Mouse (Mus musculus): Measurements from ENCODE around the gene Dnase1l3. TPM values are rescaled to one million over a fixed set of nuclear protein-coding genes. Genes with fewer than 3 reads are reported as not detected.

The Dnase1l3 gene
- polyA plus RNA-seq, 1 experiment from 2014 or later: 0.10 TPM

DNA sequence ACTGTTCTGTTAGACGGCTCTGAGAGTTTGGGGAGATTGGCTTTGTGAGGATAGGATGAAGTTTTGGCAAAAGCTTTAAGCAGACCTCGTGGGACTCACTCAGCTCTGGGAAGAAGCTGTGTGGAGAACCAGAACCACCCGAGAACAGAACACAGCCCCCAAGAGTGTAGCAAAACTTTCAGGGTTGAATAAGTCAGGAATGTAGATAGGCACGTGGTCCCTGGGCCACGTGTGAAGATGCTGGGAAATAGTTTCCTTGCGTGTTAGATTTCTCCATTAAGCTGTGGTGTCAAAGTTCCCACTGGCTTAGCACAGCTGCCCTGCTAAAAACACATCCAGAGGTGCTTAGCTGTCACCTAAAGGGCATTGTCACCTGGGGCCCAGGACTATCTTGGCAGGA, 2.2 kb downstream of the Dnase1l3 start:
- Histone ChIP-seq H3K4me3 (replicated peaks; ENCODE audit: low read length) (no peak overlapping the region), H3K9me3 (ENCODE audit: control insufficient read depth, low read length) (no peaks in the 10 kb centered on the region), H3K9ac (replicated peaks; ENCODE audit: low read depth, low read length) (no peak overlapping the region), H3K4me2 (ENCODE audit: low read length) (no peak overlapping the region), H3K36me3 (ENCODE audit: control insufficient read depth, insufficient read depth) (no peaks in the 10 kb centered on the region), H3K4me1 (replicated peaks; ENCODE audit: control insufficient read depth, insufficient read depth, low read length) (0 out of 2 replicates have a peak, but pooled peaks cover 2% of the 10 kb centered on the region), H3K27ac (ENCODE audit: low read length) (no peak overlapping the region), H3K27me3 (replicated peaks; ENCODE audit: control insufficient read depth, insufficient read depth, low read length) (no peaks in the 10 kb centered on the region)
- 75% methylated on average over 6 of the region's 6 CpGs for WGBS
- ATAC-seq: no peak

DNA sequence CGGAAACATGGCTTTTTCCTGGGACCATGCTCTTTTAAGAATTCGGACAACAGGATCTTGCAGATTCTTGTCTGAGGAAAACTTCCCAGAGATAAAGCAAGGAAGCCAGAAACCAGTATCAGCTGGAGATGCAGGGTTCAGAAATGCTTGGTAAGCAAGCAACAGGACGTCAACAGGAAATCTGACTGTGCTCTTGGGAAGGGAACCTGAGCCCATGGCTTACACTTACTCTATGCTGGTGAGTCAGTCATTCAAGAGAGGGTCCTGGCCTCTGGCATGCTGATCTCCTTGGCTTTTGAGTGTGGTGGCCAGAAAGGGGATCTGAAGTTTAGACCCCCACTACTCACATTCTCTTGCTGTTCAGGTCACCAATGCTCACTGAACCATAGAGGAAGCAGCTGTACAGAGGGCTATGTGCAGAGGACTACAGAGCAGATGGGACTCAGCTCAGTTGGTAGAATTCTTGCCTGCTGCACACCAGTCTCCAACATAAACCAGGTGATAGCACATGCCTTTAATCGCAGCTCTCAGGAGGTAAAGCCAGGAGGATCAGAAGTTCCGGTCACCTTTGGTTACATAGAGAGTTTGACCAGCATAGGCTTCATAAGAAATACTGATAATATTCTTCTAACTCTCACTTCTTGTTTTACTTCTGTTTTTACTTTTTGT, 3.1 kb downstream of the Dnase1l3 start:
- no peak for ATAC-seq
- WGBS: 90% methylated on average over 5 of the region's 5 CpGs

DNA sequence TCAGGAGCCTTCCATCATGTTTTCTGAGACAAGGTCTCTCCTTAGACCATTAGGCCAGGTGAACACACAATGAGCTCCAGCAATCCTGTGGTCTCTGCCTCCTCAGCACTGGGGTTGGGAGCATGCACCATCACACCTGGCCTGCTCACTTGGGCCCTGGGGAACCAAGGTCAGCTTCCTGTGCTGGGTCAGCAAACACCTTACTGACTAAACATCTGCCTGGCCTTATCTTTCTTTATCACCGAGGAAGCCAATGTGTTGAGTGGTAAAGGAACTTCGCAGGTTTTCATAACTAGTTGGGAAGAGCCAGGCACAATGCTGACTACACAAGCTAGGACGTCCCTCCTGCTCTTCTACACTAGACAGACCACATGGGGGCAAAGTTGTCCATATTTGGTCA, 4.4 kb downstream of the Dnase1l3 start:
- Histone ChIP-seq H3K4me1 (replicated peaks; ENCODE audit: control insufficient read depth, insufficient read depth, low read length) (no peaks in the 10 kb centered on the region), H3K27me3 (replicated peaks; ENCODE audit: control insufficient read depth, insufficient read depth, low read length) (no peaks in the 10 kb centered on the region), H3K9me3 (ENCODE audit: control insufficient read depth, low read length) (no peaks in the 10 kb centered on the region), H3K27ac (ENCODE audit: low read length) (no peak overlapping the region), H3K9ac (replicated peaks; ENCODE audit: low read depth, low read length) (no peak overlapping the region), H3K4me2 (ENCODE audit: low read length) (no peak overlapping the region), H3K36me3 (ENCODE audit: control insufficient read depth, insufficient read depth) (no peaks in the 10 kb centered on the region), H3K4me3 (replicated peaks; ENCODE audit: low read length) (no peak overlapping the region)
- 79% methylated on average over 3 of the region's 3 CpGs for WGBS
- ATAC-seq: no peak

More for the DNA sequence above, 3.1 kb downstream of the Dnase1l3 start:
- Histone ChIP-seq H3K9ac (replicated peaks; ENCODE audit: low read depth, low read length) (no peak overlapping the region), H3K4me1 (replicated peaks; ENCODE audit: control insufficient read depth, insufficient read depth, low read length) (no peaks in the 10 kb centered on the region), H3K4me3 (replicated peaks; ENCODE audit: low read length) (no peak overlapping the region), H3K36me3 (ENCODE audit: control insufficient read depth, insufficient read depth) (no peaks in the 10 kb centered on the region), H3K27ac (ENCODE audit: low read length) (no peak overlapping the region), H3K27me3 (replicated peaks; ENCODE audit: control insufficient read depth, insufficient read depth, low read length) (no peaks in the 10 kb centered on the region), H3K4me2 (ENCODE audit: low read length) (no peak overlapping the region), H3K9me3 (ENCODE audit: control insufficient read depth, low read length) (no peaks in the 10 kb centered on the region)

DNA sequence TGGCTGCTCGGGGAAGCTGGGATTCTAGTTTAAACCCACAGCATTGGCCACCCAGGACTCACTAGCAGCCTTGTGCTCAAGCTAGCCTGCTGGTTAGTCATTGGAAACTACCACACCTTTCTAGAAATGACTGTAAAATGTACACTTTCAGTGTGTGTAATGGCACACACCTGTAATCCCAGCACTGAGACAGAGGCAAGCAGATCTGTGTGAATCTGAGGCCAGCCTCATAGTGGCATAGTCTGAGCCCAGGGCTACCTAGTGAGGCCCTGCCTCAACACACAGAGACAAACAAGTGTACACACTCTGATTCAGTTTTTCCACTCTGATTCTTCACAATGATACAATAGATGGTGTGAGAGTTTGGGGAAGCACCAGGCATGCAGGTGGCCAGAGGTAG, 5.0 kb downstream of the Dnase1l3 start:
- H3K4me3 ChIP-seq (replicated peaks; ENCODE audit: low read length): no peak overlapping the region
- ATAC-seq: no peak
- no peaks in the 10 kb centered on the region for H3K4me1 ChIP-seq (replicated peaks; ENCODE audit: control insufficient read depth, insufficient read depth, low read length)
- H3K36me3 ChIP-seq (ENCODE audit: control insufficient read depth, insufficient read depth): no peaks in the 10 kb centered on the region
- no peaks in the 10 kb centered on the region for H3K9me3 ChIP-seq (ENCODE audit: control insufficient read depth, low read length)
- WGBS: 59% methylated on average over 1 of the region's 1 CpGs
- no peak overlapping the region for H3K9ac ChIP-seq (replicated peaks; ENCODE audit: low read depth, low read length)
- no peak overlapping the region for H3K27ac ChIP-seq (ENCODE audit: low read length)
- H3K4me2 ChIP-seq (ENCODE audit: low read length): no peak overlapping the region
- no peaks in the 10 kb centered on the region for H3K27me3 ChIP-seq (replicated peaks; ENCODE audit: control insufficient read depth, insufficient read depth, low read length)

DNA sequence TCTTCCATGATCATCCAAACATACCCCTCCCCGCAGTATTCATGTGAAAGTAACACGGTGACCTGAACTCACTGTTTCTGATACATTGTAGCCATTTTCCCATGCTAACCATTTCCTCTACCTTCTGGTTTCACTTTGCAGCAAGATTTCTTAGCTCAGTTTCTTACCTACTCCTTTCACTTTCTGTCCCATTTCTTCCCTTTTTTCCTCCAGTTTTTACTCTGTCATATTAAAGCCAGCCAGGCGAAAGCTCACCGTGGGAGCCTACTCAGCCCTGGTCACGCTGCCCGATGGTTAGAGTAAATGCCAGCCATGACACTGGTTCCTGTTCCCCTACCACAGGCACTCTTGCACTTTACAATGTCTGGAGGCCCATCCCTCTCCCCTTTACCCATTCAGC, 7.5 kb downstream of the Dnase1l3 start:
- Histone ChIP-seq H3K27me3 (replicated peaks; ENCODE audit: control insufficient read depth, insufficient read depth, low read length) (no peaks in the 10 kb centered on the region), H3K36me3 (ENCODE audit: control insufficient read depth, insufficient read depth) (no peaks in the 10 kb centered on the region), H3K4me1 (replicated peaks; ENCODE audit: control insufficient read depth, insufficient read depth, low read length) (no peaks in the 10 kb centered on the region), H3K4me2 (ENCODE audit: low read length) (no peak overlapping the region), H3K9me3 (ENCODE audit: control insufficient read depth, low read length) (no peaks in the 10 kb centered on the region), H3K27ac (ENCODE audit: low read length) (no peak overlapping the region), H3K4me3 (replicated peaks; ENCODE audit: low read length) (no peak overlapping the region), H3K9ac (replicated peaks; ENCODE audit: low read depth, low read length) (no peak overlapping the region)
- 98% methylated on average over 6 of the region's 6 CpGs for WGBS
- no peak for ATAC-seq

DNA sequence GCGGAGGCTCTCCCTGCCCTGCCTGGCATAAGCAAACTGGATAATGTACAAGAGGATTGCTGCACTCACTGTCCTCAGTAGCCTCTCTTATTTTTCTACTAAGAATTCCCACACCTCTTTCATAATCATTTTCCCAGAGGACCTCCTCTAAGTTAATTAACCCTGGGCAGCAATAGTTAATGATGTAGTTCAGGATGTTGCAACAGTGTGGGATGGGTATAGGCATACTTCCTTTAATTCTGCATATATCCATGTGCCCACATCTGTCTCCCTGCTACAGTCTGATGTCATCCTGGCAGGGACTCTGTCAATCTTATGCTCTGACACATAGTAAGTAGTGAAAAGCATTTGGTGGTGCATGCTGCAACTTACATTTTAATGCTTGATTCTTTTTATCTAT, 13.1 kb downstream of the Dnase1l3 start:
- Histone ChIP-seq H3K27ac (ENCODE audit: low read length) (no peak overlapping the region), H3K27me3 (replicated peaks; ENCODE audit: control insufficient read depth, insufficient read depth, low read length) (no peaks in the 10 kb centered on the region), H3K4me2 (ENCODE audit: low read length) (no peak overlapping the region), H3K4me3 (replicated peaks; ENCODE audit: low read length) (no peak overlapping the region), H3K36me3 (ENCODE audit: control insufficient read depth, insufficient read depth) (no peaks in the 10 kb centered on the region), H3K4me1 (replicated peaks; ENCODE audit: control insufficient read depth, insufficient read depth, low read length) (no peaks in the 10 kb centered on the region), H3K9ac (replicated peaks; ENCODE audit: low read depth, low read length) (no peak overlapping the region), H3K9me3 (ENCODE audit: control insufficient read depth, low read length) (no peaks in the 10 kb centered on the region)
- WGBS: 100% methylated on average over 1 of the region's 1 CpGs
- ATAC-seq: no peak

DNA sequence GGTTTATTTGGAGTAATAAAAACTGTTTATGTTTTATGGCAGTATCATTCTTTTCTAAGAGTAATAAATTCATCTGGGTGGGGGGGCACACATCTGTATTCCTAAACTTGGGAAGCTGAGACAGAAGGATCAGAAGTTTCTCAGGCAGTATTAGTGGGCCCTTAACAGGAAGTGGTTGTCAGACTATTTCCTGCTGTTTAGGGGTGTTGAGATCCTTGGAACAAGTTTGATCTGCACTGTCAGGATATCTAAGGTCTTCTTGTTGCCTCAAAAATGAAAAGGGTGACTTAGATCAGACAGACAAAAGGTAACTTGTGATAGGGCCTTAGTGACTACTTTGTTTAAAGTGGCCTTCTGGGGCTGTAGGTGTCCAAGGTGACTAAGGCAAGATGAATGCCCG, 16.2 kb downstream of the Dnase1l3 start:
- no peak overlapping the region for H3K27ac ChIP-seq (ENCODE audit: low read length)
- H3K27me3 ChIP-seq (replicated peaks; ENCODE audit: control insufficient read depth, insufficient read depth, low read length): no peaks in the 10 kb centered on the region
- ATAC-seq: no peak
- 87% methylated on average over 1 of the region's 1 CpGs for WGBS
- no peak overlapping the region for H3K9ac ChIP-seq (replicated peaks; ENCODE audit: low read depth, low read length)
- H3K9me3 ChIP-seq (ENCODE audit: control insufficient read depth, low read length): no peaks in the 10 kb centered on the region
- no peak overlapping the region for H3K4me3 ChIP-seq (replicated peaks; ENCODE audit: low read length)
- H3K36me3 ChIP-seq (ENCODE audit: control insufficient read depth, insufficient read depth): no peaks in the 10 kb centered on the region
- no peaks in the 10 kb centered on the region for H3K4me1 ChIP-seq (replicated peaks; ENCODE audit: control insufficient read depth, insufficient read depth, low read length)
- H3K4me2 ChIP-seq (ENCODE audit: low read length): no peak overlapping the region

DNA sequence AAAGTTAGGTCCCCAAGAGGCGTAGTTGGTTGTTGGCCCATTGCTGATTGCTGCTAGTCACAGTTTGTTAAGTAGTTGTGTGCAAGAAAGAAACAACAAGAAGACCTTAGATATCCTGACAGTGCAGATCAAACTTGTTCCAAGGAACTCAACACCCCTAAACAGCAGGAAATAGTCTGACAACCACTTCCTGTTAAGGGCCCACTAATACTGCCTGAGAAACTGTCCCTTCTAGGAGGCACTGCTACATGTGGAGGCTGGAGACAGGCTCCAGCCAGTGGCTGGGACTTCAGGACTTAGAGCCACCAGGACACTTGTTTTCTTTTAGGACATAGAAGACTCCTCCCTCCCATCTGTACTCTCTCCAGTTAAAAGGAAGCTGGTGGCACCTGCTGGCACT, 16.9 kb downstream of the Dnase1l3 start:
- Histone ChIP-seq H3K4me3 (replicated peaks; ENCODE audit: low read length) (no peak overlapping the region), H3K27ac (ENCODE audit: low read length) (no peak overlapping the region), H3K9me3 (ENCODE audit: control insufficient read depth, low read length) (no peaks in the 10 kb centered on the region), H3K27me3 (replicated peaks; ENCODE audit: control insufficient read depth, insufficient read depth, low read length) (no peaks in the 10 kb centered on the region), H3K4me1 (replicated peaks; ENCODE audit: control insufficient read depth, insufficient read depth, low read length) (no peaks in the 10 kb centered on the region), H3K9ac (replicated peaks; ENCODE audit: low read depth, low read length) (no peak overlapping the region), H3K36me3 (ENCODE audit: control insufficient read depth, insufficient read depth) (no peaks in the 10 kb centered on the region), H3K4me2 (ENCODE audit: low read length) (no peak overlapping the region)
- 95% methylated on average over 1 of the region's 1 CpGs for WGBS
- no peak for ATAC-seq

DNA sequence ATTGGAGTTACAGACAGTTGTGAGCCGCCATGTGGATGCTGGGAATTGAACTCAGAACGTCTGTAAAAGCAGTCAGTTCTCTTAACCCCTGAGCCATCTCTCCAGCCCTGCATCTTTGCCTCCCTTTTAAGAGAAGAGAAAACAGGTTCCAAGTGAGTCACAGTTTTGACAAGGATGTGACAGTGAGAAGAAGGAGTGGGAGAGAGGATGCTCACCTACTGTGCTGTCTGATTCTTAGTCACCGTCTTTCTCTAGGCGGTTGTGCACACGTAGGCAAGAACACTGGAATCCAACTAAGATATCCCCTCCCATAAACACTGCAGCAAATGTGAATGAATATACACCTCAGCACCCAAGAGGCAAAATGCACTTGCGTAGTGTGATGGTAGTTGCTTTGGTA, 19.2 kb downstream of the Dnase1l3 start:
- Histone ChIP-seq H3K27me3 (replicated peaks; ENCODE audit: control insufficient read depth, insufficient read depth, low read length) (no peaks in the 10 kb centered on the region), H3K27ac (ENCODE audit: low read length) (no peak overlapping the region), H3K36me3 (ENCODE audit: control insufficient read depth, insufficient read depth) (no peaks in the 10 kb centered on the region), H3K9ac (replicated peaks; ENCODE audit: low read depth, low read length) (no peak overlapping the region), H3K4me3 (replicated peaks; ENCODE audit: low read length) (no peak overlapping the region), H3K4me1 (replicated peaks; ENCODE audit: control insufficient read depth, insufficient read depth, low read length) (no peaks in the 10 kb centered on the region), H3K9me3 (ENCODE audit: control insufficient read depth, low read length) (no peaks in the 10 kb centered on the region), H3K4me2 (ENCODE audit: low read length) (no peak overlapping the region)
- WGBS: 84% methylated on average over 6 of the region's 6 CpGs
- no peak for ATAC-seq

DNA sequence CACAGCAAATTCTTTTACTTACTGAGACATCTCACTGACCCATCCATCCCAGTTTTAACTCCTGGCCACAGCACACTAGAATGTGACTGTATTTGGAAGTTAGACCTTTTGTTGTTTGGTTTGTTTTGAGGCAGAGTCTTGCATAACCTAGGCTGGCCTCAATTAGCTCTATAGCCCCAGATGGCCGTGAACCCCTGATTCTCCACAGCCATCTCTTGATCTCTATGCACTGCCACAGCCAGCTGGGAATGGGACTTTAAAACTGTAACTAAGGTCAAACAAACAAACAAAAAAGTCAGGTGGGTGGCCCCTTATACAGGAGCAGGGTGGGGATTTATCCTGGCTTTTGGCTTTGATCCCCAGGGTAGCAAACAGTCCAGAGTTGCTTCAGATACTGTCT, 19.7 kb downstream of the Dnase1l3 start:
- no peak overlapping the region for H3K4me3 ChIP-seq (replicated peaks; ENCODE audit: low read length)
- no peak overlapping the region for H3K9ac ChIP-seq (replicated peaks; ENCODE audit: low read depth, low read length)
- no peaks in the 10 kb centered on the region for H3K27me3 ChIP-seq (replicated peaks; ENCODE audit: control insufficient read depth, insufficient read depth, low read length)
- H3K36me3 ChIP-seq (ENCODE audit: control insufficient read depth, insufficient read depth): no peaks in the 10 kb centered on the region
- no peaks in the 10 kb centered on the region for H3K9me3 ChIP-seq (ENCODE audit: control insufficient read depth, low read length)
- no peaks in the 10 kb centered on the region for H3K4me1 ChIP-seq (replicated peaks; ENCODE audit: control insufficient read depth, insufficient read depth, low read length)
- ATAC-seq: no peak
- H3K4me2 ChIP-seq (ENCODE audit: low read length): no peak overlapping the region
- 76% methylated on average over 1 of the region's 1 CpGs for WGBS
- H3K27ac ChIP-seq (ENCODE audit: low read length): no peak overlapping the region

All from forebrain, embryonic 16.5 days (tissue).